Mouse (Mus musculus) small intestine, adult 2 months (tissue): Measurements from ENCODE around the gene Dpf3.

Source experiments
- CTCF ChIP-seq: fragments of 200-500 bp; IDR thresholded peaks from 2 replicates; pipeline ENCODE4 v1.5.1; 2012; ENCODE audit warnings: low read depth, mild to moderate bottlenecking, control low read depth, inconsistent platforms, low read length, moderate library complexity, mixed read lengths; ENCODE audit not compliant: insufficient replicate concordance, insufficient read length; ENCODE audit errors: extremely low read depth
- POLR2A ChIP-seq: fragments of 200-500 bp; IDR thresholded peaks from 2 replicates; pipeline ENCODE4 v1.6.1; 2012; ENCODE audit warnings: low read depth, mild to moderate bottlenecking, control low read depth, inconsistent platforms, low read length, moderate library complexity

- TF ChIP-seq POLR2A (no peak), CTCF (no peak)
These were observed 308.7 kb downstream of the Dpf3 start for GRCm38 (mm10) chr12:83178770-83179169.
